Mouse (Mus musculus) mesoderm, embryonic 11.5 days (tissue): ENCODE results near the gene Cbwd1.

Experiments used
- DNase-seq: peaks from one replicate; pipeline ENCODE4 v3.0.0-alpha.2; 2012; ENCODE audit warnings: low read depth, low spot score

Gene Cbwd1

DNA sequence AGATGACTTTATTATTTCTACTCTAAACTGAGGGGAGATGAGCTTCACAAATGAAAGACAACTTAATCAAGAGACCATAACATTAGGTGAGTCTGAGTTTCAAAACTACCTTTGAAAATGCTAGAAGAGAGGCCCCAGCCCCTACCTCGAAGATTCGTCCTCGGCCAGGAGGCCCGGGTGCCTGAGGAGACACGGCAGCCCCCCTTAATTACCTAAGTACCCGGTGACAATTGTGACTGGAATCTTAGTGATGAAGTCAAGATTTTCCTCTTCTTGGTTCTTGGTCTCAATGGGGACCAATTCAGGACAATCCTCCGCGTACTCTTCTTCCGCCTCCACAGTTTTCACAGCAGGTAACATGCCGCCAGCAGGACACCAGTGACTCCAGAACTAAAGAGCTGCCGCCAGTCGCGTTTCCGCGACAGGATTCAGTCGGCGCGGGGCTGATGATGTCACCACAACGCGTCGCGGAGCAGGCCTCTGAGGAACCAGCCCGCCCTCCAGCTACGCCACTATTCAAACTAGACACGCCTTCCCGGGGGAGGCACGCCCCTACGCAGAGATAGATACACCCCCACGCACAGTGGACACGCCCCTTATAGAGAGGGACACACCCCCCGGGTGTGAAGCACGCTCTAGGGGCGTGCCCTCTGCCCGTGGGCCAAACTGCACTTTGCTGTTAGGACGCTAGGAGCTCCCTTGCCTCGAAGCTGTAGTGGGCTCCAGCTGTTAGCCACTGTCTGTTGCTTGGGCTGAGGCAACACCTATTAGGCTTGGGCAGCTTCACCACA, at the start of gene Cbwd1:
Gene Cbwd1, minus strand, starts transcription at position 439 of the 791 bp plus-strand sequence.
- peak; percentile 100 for DNase-seq

DNA sequence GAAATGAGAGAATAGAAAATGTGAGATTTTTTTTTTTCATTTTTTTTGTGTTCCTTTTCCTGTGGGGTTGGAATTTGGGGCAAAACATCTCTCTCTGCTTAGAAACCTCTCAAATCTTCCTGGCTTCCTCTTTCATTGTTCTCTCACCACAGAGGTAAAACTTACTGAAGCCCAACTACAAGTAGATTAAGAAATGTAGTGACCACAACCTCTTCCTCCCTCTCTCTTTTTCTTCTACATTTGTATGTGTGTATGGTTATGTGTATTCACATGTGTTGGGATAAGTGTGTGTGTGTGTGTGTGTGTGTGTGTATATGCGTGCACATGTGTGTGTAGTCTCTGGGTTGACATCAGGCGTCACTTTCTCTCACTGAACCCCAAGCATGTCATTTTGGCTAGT, 47.1 kb upstream of the Cbwd1 start:
- DNase-seq, result no peak

DNA sequence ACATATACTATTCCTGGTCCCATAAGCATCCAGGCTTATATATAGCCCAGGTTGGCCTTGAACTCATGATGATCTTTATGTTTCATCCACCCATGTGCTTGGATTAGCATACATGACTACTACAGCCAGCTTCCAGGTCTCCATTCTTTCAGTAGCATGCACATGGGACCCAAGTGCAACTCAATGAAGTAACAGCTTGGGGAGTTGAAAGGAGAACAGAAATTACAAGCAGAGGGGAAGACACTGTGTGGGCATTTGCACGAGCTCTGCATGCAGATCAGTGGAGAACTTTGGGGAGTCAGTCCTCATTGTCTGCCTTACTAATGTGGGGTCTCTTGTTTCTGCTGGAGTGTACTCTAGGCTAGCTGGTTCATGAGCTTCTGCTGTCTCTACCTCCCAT, 45.3 kb upstream of the Cbwd1 start:
- DNase-seq, result no peak

DNA sequence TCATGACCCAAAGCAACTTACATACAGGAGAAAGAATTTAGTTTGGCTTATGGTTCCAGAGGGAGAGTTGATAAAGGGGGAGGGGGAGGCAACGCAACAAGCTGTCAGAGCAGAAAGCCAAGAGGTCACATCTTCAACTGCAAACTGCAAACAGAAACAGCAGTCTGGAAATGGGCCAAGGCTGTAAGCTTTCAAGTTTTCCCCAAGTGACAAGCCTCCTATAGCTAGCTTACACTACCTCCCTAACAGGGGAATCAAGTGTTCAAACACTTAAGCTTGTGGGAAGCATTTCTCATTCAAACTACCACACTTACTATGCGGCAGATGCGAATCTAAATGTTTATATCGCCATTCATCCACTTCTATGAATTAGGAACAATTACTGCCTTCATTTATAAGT, 42.4 kb upstream of the Cbwd1 start:
- no peak for DNase-seq

DNA sequence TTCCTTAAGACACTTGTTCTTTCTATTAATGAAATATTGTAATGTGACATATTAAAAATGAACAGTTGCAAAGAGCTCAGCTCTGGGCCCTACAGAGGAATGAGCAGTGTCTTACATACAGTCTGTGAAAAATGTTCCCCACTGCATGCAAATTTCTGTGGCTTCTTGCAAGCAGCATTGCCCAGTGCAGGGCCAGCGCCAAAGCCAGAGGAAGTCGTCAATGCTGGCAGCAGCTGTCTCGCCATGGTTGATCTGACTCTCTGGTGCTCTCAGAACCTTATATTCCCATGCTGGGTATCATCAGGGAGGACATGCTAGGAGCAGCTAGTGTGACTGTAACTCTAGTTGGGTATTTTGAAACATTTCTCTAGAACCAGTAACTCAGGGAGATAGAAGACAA, 41.4 kb upstream of the Cbwd1 start:
- no peak for DNase-seq

DNA sequence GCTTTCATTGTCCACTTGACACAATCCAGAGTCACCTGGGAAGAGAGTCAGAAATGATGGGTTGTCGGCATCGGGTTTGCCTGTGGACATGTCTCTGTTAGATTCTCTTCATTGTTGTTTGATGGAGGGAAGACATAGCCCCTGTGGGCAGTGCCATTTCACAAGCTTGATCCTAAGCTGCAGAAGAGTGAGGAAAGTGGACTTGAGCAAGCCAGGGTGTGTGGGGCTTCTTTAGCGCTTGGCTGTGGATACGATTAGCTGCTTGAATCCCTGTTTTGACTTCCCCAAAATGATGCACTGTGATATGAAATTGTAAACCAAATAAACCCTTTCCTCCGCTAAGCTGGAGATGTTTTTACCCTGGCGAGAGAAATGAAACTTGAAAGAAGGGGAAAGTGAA, 40.6 kb upstream of the Cbwd1 start:
- no peak for DNase-seq

DNA sequence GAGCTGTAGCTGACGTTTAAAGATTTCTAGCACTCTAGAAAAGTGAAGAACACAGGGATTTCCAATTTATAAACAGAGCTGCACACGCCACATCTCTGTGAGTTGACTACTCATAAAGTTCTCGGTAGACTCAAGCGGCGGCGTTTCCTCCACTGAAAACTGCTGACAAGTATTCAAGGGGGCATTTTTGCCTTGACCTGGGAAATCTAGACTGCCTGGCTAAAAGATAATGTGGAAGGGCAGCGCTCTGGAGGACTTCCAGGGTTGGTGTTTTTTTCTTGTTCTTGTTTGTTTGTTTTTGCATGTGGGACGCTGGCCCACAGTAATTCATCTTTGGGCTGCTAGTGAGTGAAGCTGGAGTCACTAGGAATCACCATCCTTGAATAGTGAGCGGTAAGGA, 38.7 kb upstream of the Cbwd1 start:
- DNase-seq, result no peak

DNA sequence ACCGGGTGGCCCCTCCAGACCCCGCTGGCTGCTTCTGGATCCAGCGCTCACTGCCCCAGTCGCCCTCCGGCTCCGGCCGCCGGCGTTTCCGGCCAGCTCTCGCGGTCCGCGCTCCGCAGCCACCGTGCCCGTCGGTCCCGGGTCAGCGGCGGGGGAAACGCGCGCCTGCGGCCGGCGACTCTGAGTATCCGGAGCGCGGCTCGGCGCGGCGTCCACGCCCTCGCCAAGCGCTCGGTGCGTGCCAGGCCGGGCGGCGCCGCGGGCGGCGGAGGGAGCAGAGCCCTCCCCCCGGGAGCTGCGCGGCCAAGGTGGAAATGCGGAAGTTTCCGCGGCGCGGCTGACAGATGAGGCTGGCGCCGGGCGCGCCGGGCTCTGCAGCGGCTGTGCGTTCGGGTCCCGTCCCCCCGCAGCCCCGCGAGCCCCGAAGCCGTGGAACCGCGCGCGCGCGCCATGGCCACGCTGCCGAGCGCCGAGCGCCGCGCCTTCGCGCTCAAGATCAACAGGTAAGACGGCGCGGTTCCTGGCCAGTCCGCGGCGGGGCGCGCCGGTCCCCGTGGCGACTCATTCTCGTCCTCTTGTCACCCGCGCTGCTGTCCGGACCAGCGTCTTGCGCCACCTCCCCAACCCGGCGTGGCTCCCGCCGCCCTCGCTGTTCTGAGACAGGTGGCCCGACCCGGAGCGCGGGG, 37.9 kb upstream of the Cbwd1 start, which contains the start of gene Dock8:
Gene Dock8, plus strand, starts transcription at position 334 of the 686 bp plus-strand sequence.
- peak; percentile 38 for DNase-seq

DNA sequence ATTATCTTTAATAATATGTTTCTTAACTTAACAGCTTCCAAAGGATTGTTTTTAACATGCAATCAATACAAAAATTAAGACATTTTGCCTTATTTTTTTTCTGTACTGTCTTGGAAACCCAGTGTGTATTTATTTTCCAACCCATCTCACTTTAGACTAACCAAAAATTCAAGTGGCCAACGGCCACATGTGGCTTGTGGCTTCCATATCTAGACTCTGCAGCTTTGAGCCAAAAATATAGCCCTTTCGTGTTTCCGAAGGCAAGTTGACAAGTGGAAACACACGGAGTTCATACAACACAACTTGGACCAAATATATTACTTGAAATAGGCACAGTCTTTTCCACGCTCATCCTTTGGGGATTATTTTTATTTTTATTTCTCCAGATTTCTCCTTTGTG, 37.2 kb upstream of the Cbwd1 start:
- DNase-seq, result no peak

DNA sequence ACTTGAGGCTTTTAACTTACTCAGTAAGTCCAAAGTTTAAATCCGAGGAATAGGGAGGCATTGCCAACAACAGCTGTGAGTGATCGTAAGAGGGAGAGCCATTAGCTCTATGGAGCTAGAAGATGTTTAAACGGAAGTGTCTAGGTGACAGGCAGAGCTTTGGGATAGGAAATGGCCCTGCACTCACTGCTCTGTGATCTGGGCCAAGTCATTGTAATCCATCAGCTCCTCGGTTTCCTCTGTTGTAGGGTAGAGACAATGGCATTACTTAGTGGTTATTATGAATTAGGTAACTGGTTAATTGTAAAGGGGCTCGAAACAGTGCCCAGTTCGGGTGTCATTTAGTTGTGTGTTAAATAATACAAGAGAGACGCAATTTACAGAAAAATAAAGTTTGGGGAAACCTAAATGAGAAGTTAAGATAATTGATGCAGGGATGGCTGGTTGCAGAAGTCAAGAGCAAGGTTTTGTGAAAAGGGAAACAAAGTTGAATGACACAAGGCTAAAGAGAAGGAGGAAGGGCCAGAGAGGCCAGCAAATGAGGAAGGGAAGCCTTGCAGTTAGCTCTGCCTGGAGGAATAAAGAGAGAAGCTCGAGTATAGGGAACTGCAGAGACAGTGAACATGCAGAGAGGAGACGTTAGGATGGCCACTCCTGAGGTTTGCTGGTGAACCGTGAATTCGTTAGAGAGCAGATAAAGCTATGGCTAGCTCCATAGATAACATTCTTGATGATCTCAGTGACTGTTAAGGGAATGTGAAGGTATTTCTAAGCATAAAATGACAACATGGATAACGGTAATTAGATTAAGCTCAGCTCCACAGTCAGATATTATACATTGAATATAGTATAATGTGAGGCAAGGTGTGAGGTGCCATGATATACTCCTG, 35.6 kb upstream of the Cbwd1 start:
- DNase-seq, result no peak

DNA sequence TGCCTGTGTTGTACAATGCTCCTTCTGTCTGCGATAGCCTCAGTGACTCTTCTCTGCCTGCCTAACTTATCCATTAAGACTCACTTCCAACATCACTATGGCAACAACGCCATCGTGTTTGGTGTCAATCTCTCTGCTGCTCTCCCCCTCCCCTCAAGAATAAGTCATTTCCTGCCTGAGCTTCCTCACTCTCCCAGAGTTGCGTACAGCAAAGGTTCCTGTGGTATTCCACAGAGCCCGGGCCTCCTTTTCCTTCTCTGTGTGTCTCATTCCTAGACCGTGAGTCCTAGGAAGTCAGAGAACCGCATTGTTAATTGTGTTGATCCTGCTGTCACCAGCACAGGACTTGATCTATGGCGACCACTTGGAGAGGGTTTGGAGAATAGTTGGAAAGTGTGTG, 33.5 kb upstream of the Cbwd1 start:
- peak; percentile 14 for DNase-seq

DNA sequence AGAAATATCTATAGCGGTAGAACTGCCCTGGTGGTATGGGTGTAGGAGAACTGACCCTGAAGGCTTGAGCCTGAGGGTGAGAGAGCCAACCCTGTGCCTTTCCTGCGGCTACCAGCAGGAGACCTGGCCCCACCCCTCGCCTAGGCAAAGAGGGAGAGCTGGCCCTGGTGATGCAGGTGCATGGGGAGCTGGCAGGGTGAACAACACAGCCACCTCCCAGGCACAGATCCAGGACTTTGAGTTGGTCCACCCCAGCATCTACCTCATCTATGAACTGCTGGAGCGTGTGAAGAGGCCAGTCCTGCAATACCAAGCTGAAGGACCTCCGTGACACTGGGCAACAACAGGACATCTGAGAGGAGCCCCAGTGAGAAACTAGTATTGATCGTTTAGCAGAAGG, 32.1 kb upstream of the Cbwd1 start:
- no peak for DNase-seq

DNA sequence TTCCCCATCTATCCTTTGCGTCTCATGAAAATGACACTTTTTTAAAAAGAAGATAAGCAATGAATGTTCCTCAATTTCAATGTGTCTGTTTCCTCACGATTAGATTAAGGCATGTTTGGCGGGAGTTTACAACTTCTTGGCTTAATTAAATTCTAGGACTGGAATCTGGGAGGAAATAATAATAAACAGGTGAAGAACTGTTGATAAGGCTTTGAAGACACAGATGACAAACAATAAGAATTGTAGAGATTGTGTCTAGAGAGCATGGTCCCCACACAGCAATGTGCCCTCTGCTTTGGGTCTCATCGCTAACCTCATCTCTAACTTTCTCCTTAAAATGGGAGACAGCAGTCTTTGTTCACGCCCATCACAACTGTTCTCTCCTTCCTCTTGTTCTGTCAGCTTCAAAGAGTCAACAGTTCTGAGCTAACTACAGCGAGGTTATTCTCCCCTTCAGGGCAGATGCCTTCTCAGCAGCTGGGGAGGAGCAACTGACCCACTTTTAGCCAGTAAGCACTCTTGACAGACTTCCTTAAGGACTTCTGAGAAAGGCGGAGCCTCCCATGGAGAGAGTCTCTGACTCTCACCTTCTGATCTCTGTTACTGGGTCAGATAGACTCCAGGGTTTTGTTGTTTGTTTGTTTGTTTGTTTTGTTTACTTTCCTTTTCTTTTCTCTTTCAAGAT, 28.9 kb upstream of the Cbwd1 start:
- no peak for DNase-seq

DNA sequence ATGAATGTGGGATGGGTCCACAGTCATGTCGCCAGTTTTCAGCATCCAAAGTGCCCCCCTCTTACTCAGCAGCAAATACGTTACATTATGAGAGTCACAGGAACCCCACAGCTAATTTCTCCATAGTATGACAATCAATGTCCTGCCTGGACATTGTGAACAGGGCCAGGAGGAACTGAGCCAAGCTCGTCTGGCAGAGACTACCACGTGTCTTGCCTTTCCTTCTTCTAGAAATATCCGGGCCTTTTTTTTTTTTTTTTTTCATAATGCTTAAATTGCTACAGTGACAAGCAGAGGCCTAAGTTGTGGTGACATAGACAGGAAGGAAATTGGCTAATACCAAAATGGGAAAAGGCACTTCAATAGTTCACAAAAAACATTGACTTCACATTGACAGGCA, 27.4 kb upstream of the Cbwd1 start:
- no peak for DNase-seq

DNA sequence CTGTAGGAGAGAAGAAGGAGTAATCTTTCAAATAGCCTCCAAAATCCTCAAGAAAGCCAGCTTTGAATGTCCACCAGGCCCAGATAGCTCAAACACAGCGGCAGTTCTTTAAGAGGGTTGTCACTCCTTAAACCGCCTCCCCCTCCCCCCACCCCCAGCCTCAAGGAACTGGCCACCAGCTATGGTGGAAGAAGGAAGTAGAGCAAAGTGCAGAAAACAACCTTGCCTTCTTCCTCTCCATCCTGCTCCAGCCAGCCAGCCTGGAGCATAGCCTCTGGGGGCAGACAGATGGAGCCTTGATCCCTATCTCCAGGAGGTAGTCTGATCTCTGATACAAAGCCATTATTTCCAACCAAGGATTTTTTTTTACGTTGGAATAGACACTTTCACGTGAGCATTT, 25.9 kb upstream of the Cbwd1 start:
- DNase-seq, result no peak

DNA sequence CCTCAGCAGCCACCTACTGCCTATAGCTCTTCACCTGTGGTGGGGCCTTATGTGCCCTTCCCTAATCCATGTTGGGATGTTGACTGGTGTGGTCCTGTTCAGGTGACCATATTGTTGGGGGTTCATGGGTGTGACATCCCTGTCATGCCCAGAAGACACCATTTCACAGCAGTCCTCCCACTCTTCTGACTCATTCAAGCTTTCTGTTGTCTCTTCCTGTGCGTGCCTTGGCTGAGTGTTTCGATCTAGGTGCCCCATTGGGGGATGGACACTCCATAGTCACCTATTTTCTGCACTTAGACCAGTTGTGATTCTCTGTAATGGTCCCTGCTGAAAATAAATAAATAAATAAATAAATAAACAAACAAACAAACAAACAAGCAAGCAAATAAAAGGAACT, 23.6 kb upstream of the Cbwd1 start:
- no peak for DNase-seq

DNA sequence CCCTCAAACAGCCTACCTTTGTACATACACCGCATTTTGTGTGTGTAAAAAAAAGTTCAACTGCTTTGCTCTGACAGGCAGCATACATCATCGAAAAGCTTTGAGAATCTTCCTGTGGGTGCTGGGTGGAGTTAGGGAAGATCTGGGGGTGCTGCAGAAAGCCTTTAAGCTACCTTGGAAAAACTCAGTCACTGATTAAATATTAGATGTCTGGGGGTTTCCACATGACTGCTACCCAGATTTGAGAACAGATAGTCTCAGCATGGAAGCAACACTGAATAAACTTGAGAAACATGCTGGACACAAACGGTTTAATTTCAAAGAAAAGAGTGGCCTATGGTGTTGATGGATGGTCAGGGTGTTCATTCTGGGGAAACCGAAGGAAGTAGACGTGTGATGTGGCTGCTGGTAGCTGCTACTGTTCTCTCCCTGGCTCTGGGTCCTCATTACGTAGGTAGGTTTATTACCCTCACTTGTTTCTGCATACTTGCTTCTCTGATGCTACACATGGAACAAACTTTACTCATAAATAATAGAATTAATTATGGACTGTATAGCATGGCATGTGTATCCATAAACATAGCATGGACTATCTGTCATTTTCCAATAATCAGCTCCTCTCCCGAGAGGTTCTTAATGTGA, 22.6 kb upstream of the Cbwd1 start:
- DNase-seq, result no peak

DNA sequence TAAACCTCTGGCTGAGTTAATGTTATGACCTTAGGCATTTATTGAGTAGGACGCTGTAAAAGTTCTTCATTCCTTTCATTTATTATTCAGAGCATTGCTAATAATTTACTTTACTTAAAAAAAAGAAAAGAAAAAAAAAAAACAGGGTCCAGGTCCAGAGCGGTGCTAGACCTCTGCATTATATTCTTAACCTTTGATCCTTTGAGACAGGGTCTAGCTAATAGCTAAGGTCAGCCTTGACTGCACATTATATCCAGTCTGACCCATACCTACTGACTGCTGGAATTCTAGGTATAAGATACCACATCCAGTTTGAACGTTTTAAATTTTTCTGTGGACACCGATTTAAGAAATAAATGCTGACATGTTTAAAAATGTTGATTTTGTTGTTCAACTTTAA, 21.6 kb upstream of the Cbwd1 start:
- no peak for DNase-seq

DNA sequence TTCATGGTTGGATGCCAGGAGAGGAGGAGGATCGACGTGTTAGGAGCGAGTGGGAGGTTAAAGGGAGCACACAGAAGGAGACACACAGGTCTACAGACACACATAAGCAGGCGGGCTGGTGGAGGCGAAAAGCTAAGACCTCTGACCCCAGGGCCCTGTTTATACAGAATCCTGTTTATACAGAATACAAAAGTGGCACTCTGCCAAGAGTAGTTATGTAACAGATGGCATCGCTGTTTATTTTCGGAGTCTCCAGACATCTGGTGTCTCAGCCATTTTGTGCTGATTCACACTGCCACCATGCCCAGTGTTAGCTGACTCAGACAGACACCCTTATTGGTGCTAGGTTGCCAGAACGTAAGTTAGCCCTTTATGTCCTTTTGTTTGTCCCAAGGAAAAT, 19.9 kb upstream of the Cbwd1 start:
- peak; percentile 56 for DNase-seq

DNA sequence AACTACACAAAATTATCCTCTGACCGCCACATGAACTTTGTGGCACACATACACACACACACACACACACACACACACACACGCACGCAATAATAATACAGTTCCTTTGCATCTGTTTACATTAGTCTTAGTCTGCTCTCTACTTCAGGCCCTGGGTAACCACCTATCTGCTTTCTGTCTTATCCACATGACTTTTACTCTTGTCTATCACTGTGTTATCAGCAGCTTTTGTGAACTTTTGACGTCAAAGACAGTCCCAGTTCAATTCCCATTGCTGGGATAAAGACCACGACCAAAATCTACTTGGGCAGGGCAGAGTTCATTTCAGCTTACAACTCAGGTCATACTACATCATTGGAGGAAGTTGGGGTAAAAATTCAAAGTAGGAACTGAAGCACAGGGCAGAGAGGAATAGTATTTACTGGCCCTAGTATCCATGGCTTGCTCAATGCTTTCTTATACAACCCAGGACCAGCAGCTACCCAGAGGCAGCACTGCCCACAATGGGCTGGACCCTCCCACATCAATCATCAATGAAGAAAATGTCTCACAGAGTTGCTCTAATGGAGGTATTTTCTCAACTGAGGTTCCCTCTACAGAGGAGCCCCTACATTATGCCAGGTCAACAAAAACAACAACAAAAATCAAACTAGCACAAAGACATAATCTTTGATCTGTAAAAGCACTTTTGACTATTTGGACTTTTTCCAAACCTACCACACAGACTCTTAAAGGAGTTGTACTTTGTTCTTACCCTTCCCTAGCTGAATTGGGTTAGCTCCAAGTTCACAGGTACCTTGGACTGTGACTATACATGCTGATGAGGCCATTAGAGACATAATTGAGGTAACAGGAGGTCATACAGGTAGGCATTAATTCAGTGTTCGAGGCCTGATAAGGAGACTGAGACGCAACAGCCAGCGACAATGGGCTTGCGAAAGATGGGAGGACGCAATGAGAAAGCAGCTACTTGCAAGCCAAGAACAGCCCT, 17.7 kb upstream of the Cbwd1 start:
- no peak for DNase-seq
